Mouse (Mus musculus) bone marrow, adult 2 months (tissue): ENCODE results near the gene Prss57.

Experiments
- CTCF ChIP-seq: fragments of 200-500 bp; IDR thresholded peaks from 2 replicates; pipeline ENCODE4 v1.5.1; 2011; ENCODE audit warnings: low read length, control low read depth; ENCODE audit not compliant: control insufficient read depth, insufficient read depth
- POLR2A ChIP-seq: fragments of 200-500 bp; IDR thresholded peaks from 2 replicates; pipeline ENCODE4 v1.6.1; 2011; ENCODE audit warnings: low read depth, mild to moderate bottlenecking, control low read depth, low read length, borderline replicate concordance; ENCODE audit not compliant: control insufficient read depth

DNA sequence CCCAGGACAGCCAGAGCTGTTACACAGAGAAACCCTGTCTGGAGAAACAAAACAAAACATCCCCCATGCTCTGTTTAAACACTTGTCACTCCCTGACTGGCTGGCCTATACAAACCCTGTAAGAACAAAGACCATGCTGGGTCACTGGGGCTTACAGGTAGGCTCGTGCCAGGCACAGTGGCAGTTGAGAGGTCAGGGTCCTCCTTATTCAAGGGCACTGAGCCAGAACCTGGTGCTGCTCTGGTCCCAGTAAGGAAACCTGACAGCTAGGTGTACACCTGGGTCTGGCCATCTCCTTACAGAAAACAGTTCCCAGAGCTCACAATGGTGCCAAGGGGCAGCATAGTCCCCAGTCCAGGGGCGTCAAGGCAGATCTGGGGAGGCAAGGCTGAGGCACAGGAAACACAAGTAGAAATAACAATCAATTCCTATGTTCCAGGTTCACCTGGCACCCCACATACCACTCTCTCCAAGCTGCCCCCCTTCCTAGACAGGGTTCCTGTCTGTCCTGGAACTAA, 25.5 kb downstream of the Prss57 start:
- TF ChIP-seq CTCF (no peak), POLR2A (no peak)
